In the genomic region with DNA sequence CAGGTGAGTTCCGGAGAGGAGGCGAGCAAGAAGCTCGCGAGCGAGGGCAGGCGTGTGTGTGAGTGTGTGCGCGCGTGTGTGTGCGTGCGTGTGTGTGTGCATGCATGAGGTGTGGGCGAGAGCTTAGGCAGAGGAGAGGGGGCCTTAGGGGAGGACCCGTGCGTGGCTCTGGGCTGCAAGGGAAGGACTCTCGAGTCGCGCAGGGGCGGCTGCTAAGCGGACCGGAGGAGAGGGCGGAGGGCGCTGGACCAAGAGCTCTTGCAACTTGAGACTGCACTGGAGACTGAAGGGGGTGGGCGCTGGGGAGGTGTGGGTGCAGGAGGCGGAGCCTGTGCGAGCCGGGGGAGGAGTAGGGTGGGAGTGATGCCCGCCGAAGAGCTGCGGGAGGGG, we compare ENCODE assay signal across 9 mouse cellular contexts. TPM values are rescaled to one million over a fixed set of nuclear protein-coding genes. Genes with fewer than 3 reads are reported as not detected.
DNase-seq lines count a peak whose midpoint lies in the region; ATAC-seq and TF ChIP-seq lines count a peak whose summit lies in the region.
"Had no signal": no experiment of that assay in that cellular context is flagged by ENCODE, and none has a peak within 500 bp of the region (broad histone marks: within the 10 kb centered on the region; RNA-seq: fewer than 3 reads in every experiment).

No protein-coding gene starts in this region.

- peak overlapping the region; percentile 91 for H3K4me2 ChIP-seq in forebrain, postnatal 0 days (ENCODE audit: low read depth)
- peak overlapping the region; percentile 96 for H3K4me2 ChIP-seq in lung, embryonic 16.5 days (ENCODE audit: low read depth, low read length)

- peak overlapping the region; percentile 99 for H3K4me3 ChIP-seq in ES-E14 (ENCODE audit: insufficient read depth in 1 of 2, low read depth in 1 of 2, low read length in 2 of 2, poor library complexity in 1 of 2, severe bottlenecking in 1 of 2)
- H3K4me3 ChIP-seq in forebrain, postnatal 0 days (ENCODE audit: low read depth, low read length) = peak overlapping the region; percentile 80
- peak overlapping the region; percentile 93 for H3K4me3 ChIP-seq in lung, embryonic 16.5 days (ENCODE audit: low read length)

- H3K4me1 ChIP-seq in ES-E14 (ENCODE audit: control insufficient read depth in 2 of 2, insufficient read depth in 2 of 2, low read length in 2 of 2, poor library complexity in 1 of 2) = peaks cover 3 to 10% of the 10 kb centered on the region in 2 experiments; a peak in 3 of 4 replicates
- peaks cover 10% of the 10 kb centered on the region for H3K4me1 ChIP-seq in forebrain, postnatal 0 days (ENCODE audit: insufficient read depth)
- H3K4me1 ChIP-seq in lung, embryonic 16.5 days (replicated peaks; ENCODE audit: control insufficient read depth, insufficient read depth, low read length) = peaks cover 12% of the 10 kb centered on the region; the same call in 1 of the 2 replicates

- no peaks in the 10 kb centered on the region for H3K27me3 ChIP-seq in forebrain, postnatal 0 days (ENCODE audit: insufficient read depth, low read length)
- H3K27me3 ChIP-seq in lung, embryonic 16.5 days (ENCODE audit: control insufficient read depth, insufficient read depth, low read depth, low read length) = no peaks in the 10 kb centered on the region

- H3K9me3 ChIP-seq in ES-E14 (ENCODE audit: control insufficient read depth, insufficient read depth, low read depth, low read length) = no peaks in the 10 kb centered on the region
- H3K9me3 ChIP-seq in forebrain, postnatal 0 days (ENCODE audit: low read length) = no peaks in the 10 kb centered on the region
- H3K9me3 ChIP-seq in lung, embryonic 16.5 days (ENCODE audit: control insufficient read depth, low read length) = no peaks in the 10 kb centered on the region

- DNase-seq in ES-E14 (ENCODE audit: low read depth, low spot score) = no peak
- DNase-seq in cerebellum, adult 18-20 months = peak; percentile 71 to 76
- DNase-seq in forebrain, postnatal 0 days = peak; percentile 58
- peak; percentile 68 to 77 for DNase-seq in layer of hippocampus, postnatal 10 days (ENCODE audit: low spot score in 2 of 2)
- peak; percentile 50 for DNase-seq in ovary, postnatal 10 days (ENCODE audit: low spot score)
- peak; percentile 88 for DNase-seq in thymus, postnatal 14 days

- H3K36me3 ChIP-seq in ES-E14 (ENCODE audit: control insufficient read depth, insufficient read depth, low read length, poor library complexity, severe bottlenecking) = peaks cover 7% of the 10 kb centered on the region; the same call in 1 of the 2 replicates
- H3K36me3 ChIP-seq in forebrain, postnatal 0 days (ENCODE audit: insufficient read depth) = peaks cover 7% of the 10 kb centered on the region; the same call in 1 of the 2 replicates
- H3K36me3 ChIP-seq in lung, embryonic 16.5 days (ENCODE audit: control insufficient read depth, insufficient read depth, low read length) = peaks cover 7% of the 10 kb centered on the region; the same call in 1 of the 2 replicates

- peak; percentile 53 for ATAC-seq in forebrain, postnatal 0 days
- peak; percentile 46 to 61 for ATAC-seq in hematopoietic stem cell, adult 5-6 weeks (replicated peaks in 1 of 2; ENCODE audit: insufficient read depth in 1 of 2, low FRiP score in 2 of 2, low TSS enrichment in 1 of 2, low read depth in 1 of 2, poor library complexity in 2 of 2, severe bottlenecking in 2 of 2)
- ATAC-seq in lung, embryonic 16.5 days (ENCODE audit: low read depth) = peak; percentile 88

- whole genome bisulfite sequencing in forebrain, postnatal 0 days = under 1% methylated on average over 28 of the region's 29 CpGs
- WGBS in lung, embryonic 16.5 days = 0% methylated on average over 24 of the region's 29 CpGs

- H3K27ac ChIP-seq in ES-E14 (ENCODE audit: insufficient read depth, low read depth, low read length, poor library complexity, severe bottlenecking) = no peak overlapping the region
- peak overlapping the region; percentile 72 for H3K27ac ChIP-seq in forebrain, postnatal 0 days (ENCODE audit: low read depth, low read length)
- H3K27ac ChIP-seq in lung, embryonic 16.5 days (ENCODE audit: low read length) = peak overlapping the region; percentile 75

- peak overlapping the region; percentile 90 for H3K9ac ChIP-seq in ES-E14 (ENCODE audit: insufficient read depth, low read depth, low read length, poor library complexity, severe bottlenecking)
- peak overlapping the region; percentile 69 for H3K9ac ChIP-seq in forebrain, postnatal 0 days
- peak overlapping the region; percentile 85 for H3K9ac ChIP-seq in lung, embryonic 16.5 days (ENCODE audit: low read length)

- no peak for TF ChIP-seq CTCF in forebrain, postnatal 0 days (IDR thresholded peaks at IDR 0.05; ENCODE audit: low read depth)

- in situ Hi-C loops in ES-E14 (cut with MboI; ENCODE audit: low sequenced_read_pairs in 2 of 2, unreplicated experiment in 2 of 2) = no loop called here

TF ChIP-seq in ES-E14, 5 proteins besides CTCF, POLR2A, EP300 and RAD21:
- TF ChIP-seq HCFC1 (IDR thresholded peaks at IDR 0.05; ENCODE audit: borderline replicate concordance, insufficient read depth, low read length) (no peak), MAFK (IDR thresholded peaks at IDR 0.05; ENCODE audit: insufficient read depth, low read depth, low read length) (no peak), CHD2 (IDR thresholded peaks at IDR 0.05; ENCODE audit: low read depth, low read length) (no peak), ZC3H11A (IDR thresholded peaks at IDR 0.05; ENCODE audit: borderline replicate concordance, low read depth, low read length) (no peak), ZNF384 (IDR thresholded peaks at IDR 0.05; ENCODE audit: low read depth, low read length) (no peak)

RNA-seq across cellular contexts. Expression of a gene that starts 19.7 kb away (rescaled TPM):
- total RNA-seq in ES-E14 (2012; rRNA removed) = 20.1 and 28.5 TPM in 2 replicates
- 37.0 and 48.4 TPM in 2 replicates for total RNA-seq in forebrain, postnatal 0 days (2014; rRNA removed)
- polyA plus RNA-seq in forebrain, postnatal 0 days (2015; fragmentation: Nextera tagmentation; extraction: Ambion mirVana) = 42.2 and 48.9 TPM in 2 replicates
- 58.9 and 75.6 TPM in 2 replicates for total RNA-seq in hematopoietic stem cell, adult 5-6 weeks (2017)
- 10 to 100 TPM; 52.0 to 57.0 TPM for total RNA-seq in layer of hippocampus, postnatal 10 days (2021)
- polyA plus RNA-seq in lung, embryonic 16.5 days (2015; fragmentation: Nextera tagmentation; extraction: Ambion mirVana) = 20.2 and 22.6 TPM in 2 replicates

RNA-seq across cellular contexts. Expression of a gene that starts 41.6 kb away (rescaled TPM):
- not detected in 2 replicates for total RNA-seq in ES-E14 (2012; rRNA removed)
- not detected in 2 replicates for total RNA-seq in forebrain, postnatal 0 days (2014; rRNA removed)
- polyA plus RNA-seq in forebrain, postnatal 0 days (2015; fragmentation: Nextera tagmentation; extraction: Ambion mirVana) = not detected in 2 replicates
- not detected in 2 replicates for total RNA-seq in hematopoietic stem cell, adult 5-6 weeks (2017)
- total RNA-seq in layer of hippocampus, postnatal 10 days (2021) = not detected
- 3.8 TPM in 1 of 2 replicates, not detected in the other for polyA plus RNA-seq in lung, embryonic 16.5 days (2015; fragmentation: Nextera tagmentation; extraction: Ambion mirVana)
- polyA plus RNA-seq: gonadal fat pad, adult 2 months had no signal
